8 mouse cellular contexts compared by ENCODE assay signal in the genomic region with DNA sequence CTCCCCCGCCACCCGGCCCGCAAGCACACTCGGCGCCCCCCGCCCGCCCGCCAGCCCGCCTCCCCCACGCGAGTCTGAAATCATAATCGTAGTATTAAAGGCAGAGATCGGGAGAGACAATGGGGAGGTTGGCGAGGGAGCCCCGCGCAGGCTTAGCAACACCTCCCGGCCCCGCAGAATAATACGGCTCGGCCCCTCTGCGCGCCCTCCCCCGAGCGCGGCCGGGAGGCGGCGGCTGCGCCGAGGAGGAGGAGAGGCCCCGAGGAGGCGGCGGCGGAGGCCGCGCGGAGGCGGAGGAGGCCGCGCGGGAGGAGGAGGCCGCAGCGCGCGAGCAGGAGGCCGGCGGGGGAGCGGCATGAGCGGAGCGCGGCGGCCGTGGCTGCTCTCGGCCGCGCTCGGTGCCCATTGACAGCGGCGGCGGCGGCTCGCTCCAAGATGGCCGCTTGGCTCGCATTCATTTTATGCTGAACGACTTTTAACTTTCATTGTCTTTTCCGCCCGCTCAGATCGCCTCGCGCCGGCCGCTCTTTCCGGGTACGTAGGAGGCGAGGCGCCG. TPM values are rescaled to one million over a fixed set of nuclear protein-coding genes. Genes with fewer than 3 reads are reported as not detected.
DNase-seq lines count a peak whose midpoint lies in the region; ATAC-seq lines count a peak whose summit lies in the region.

A gene (plus strand): TSS at position 83 of the 556 bp plus-strand sequence.

- peak within 1 kb of the TSS; percentile 99 for H3K27ac ChIP-seq in hindbrain, embryonic 14.5 days

- H3K9ac ChIP-seq in hindbrain, embryonic 14.5 days: peak within 1 kb of the TSS; percentile 97

- DNase-seq in cerebellum, postnatal 25 days: peak; percentile 83 to 84
- DNase-seq in gastrocnemius, adult 8-10 months (ENCODE audit: low spot score in 2 of 2): peak; percentile 47 to 56
- peak; percentile 66 for DNase-seq in hindbrain, embryonic 14.5 days (ENCODE audit: low spot score)
- peak in 1 of 2 experiments; percentile 53 for DNase-seq in left cerebral cortex, adult 8-10 months (ENCODE audit: low spot score in 2 of 2)
- peak; percentile 74 to 85 for DNase-seq in lung, postnatal 4 days
- peak; percentile 68 for DNase-seq in right cerebral cortex, postnatal 25 days
- DNase-seq in yolk sac, embryonic 10.5 days (ENCODE audit: low spot score): no peak

- 0 out of 2 replicates have a peak, but pooled peaks cover under 1% of the 10 kb centered on the region for H3K36me3 ChIP-seq in hindbrain, embryonic 14.5 days (replicated peaks; ENCODE audit: control insufficient read depth, insufficient read depth)

- H3K9me3 ChIP-seq in hindbrain, embryonic 14.5 days (ENCODE audit: control insufficient read depth, low read length): no peaks in the 10 kb centered on the region

- peaks cover 48% of the 10 kb centered on the region for H3K27me3 ChIP-seq in hindbrain, embryonic 14.5 days (ENCODE audit: control insufficient read depth, insufficient read depth, low read length)

- H3K4me3 ChIP-seq in hindbrain, embryonic 14.5 days (replicated peaks; ENCODE audit: low read length): peak within 1 kb of the TSS; percentile 88

- under 1% methylated on average over 58 of the region's 77 CpGs for WGBS in hindbrain, embryonic 14.5 days

- H3K4me1 ChIP-seq in hindbrain, embryonic 14.5 days (replicated peaks; ENCODE audit: control insufficient read depth, insufficient read depth, low read length): peaks cover 34% of the 10 kb centered on the region

- H3K4me2 ChIP-seq in hindbrain, embryonic 14.5 days (replicated peaks): peak within 1 kb of the TSS; percentile 90

- peak; percentile 6 for ATAC-seq in activated CD4-positive, CD25-positive, alpha-beta regulatory T cell, adult 4 months
- peak; percentile 71 for ATAC-seq in hindbrain, embryonic 14.5 days (ENCODE audit: low FRiP score)

RNA-seq across cellular contexts. Expression of the gene that starts here (rescaled TPM):
- polyA plus RNA-seq in activated CD4-positive, CD25-positive, alpha-beta regulatory T cell, adult 4 months (2017; shearing (Covaris generic)): 10 to 100 TPM; 10.9 to 11.1 TPM
- total RNA-seq in gastrocnemius, adult 8-10 months (2022): 10 to 100 TPM; 60.4 to 80.9 (median 68.8) TPM
- polyA plus RNA-seq in hindbrain, embryonic 14.5 days (2014; fragmentation: Nextera tagmentation; extraction: Ambion mirVana): 31.3 and 34.3 TPM in 2 replicates
- total RNA-seq in left cerebral cortex, adult 8-10 months (2022): 10 to 100 TPM; 45.0 to 53.8 (median 49.1) TPM
